Mouse (Mus musculus): ENCODE measurements at regions not wholly inside any gene's neighbourhood (a gene's known extent, or its start where the extent isn't known, plus 50 kb on each side); places are given as distances from the start of the nearest gene placed in this dataset.

GRCm38 (mm10) chr11:79881812-79882211, 80.4 kb downstream of the Utp6 start:
- Histone ChIP-seq H3K4me2 (ENCODE audit: low read length) (no peak overlapping the region), H3K4me3 (ENCODE audit: control insufficient read depth in 1 of 2, insufficient read depth in 1 of 2, low read depth in 1 of 2, low read length in 2 of 2) (no peak overlapping the region), H3K9me3 (ENCODE audit: control insufficient read depth, low read length) (no peaks in the 10 kb centered on the region), H3K9ac (ENCODE audit: low read length) (no peak overlapping the region), H3K27me3 (ENCODE audit: control insufficient read depth, insufficient read depth, low read length) (no peaks in the 10 kb centered on the region), H3K4me1 (ENCODE audit: control insufficient read depth in 2 of 2, insufficient read depth in 2 of 2, low read length in 2 of 2) (peaks cover 0 to 2% of the 10 kb centered on the region in 2 experiments; a peak in 1 of 4 replicates), H3K27ac (replicated peaks in 1 of 2; ENCODE audit: control insufficient read depth in 1 of 2, insufficient read depth in 1 of 2, low read depth in 2 of 2, low read length in 2 of 2) (no peak overlapping the region), H3K36me3 (ENCODE audit: control insufficient read depth, insufficient read depth, low read length) (no peaks in the 10 kb centered on the region)
- ATAC-seq (ENCODE audit: insufficient number of reproducible peaks, insufficient read depth, low FRiP score, low read depth): no peak
- WGBS: 74% methylated on average over 4 of the region's 4 CpGs

- H3K27me3 ChIP-seq (ENCODE audit: control insufficient read depth, insufficient read depth, low read length): no peaks in the 10 kb centered on the region
- no peaks in the 10 kb centered on the region for H3K36me3 ChIP-seq (ENCODE audit: control insufficient read depth, insufficient read depth, low read length)
- H3K4me2 ChIP-seq (ENCODE audit: low read length): no peak overlapping the region
- H3K27ac ChIP-seq (replicated peaks in 1 of 2; ENCODE audit: control insufficient read depth in 1 of 2, insufficient read depth in 1 of 2, low read depth in 2 of 2, low read length in 2 of 2): no peak overlapping the region
- no peaks in the 10 kb centered on the region for H3K9me3 ChIP-seq (ENCODE audit: control insufficient read depth, low read length)
- 67% methylated on average over 7 of the region's 7 CpGs for WGBS
- peaks cover 0 to 2% of the 10 kb centered on the region in 2 experiments; a peak in 1 of 4 replicates for H3K4me1 ChIP-seq (ENCODE audit: control insufficient read depth in 2 of 2, insufficient read depth in 2 of 2, low read length in 2 of 2)
- no peak overlapping the region for H3K9ac ChIP-seq (ENCODE audit: low read length)
- H3K4me3 ChIP-seq (ENCODE audit: control insufficient read depth in 1 of 2, insufficient read depth in 1 of 2, low read depth in 1 of 2, low read length in 2 of 2): no peak overlapping the region
- ATAC-seq (ENCODE audit: insufficient number of reproducible peaks, insufficient read depth, low FRiP score, low read depth): no peak
These were observed 84.1 kb downstream of the Utp6 start for GRCm38 (mm10) chr11:79878091-79878490.

GRCm38 (mm10) chr11:79877184-79877745, 84.9 kb downstream of the Utp6 start:
- no peak overlapping the region for H3K4me2 ChIP-seq (ENCODE audit: low read length)
- H3K9ac ChIP-seq (ENCODE audit: low read length): no peak overlapping the region
- H3K36me3 ChIP-seq (ENCODE audit: control insufficient read depth, insufficient read depth, low read length): no peaks in the 10 kb centered on the region
- 13% methylated on average over 2 of the region's 3 CpGs for WGBS
- ATAC-seq (ENCODE audit: insufficient number of reproducible peaks, insufficient read depth, low FRiP score, low read depth): no peak
- no peaks in the 10 kb centered on the region for H3K27me3 ChIP-seq (ENCODE audit: control insufficient read depth, insufficient read depth, low read length)
- H3K27ac ChIP-seq (replicated peaks in 1 of 2; ENCODE audit: control insufficient read depth in 1 of 2, insufficient read depth in 1 of 2, low read depth in 2 of 2, low read length in 2 of 2): no peak overlapping the region
- no peak overlapping the region for H3K4me3 ChIP-seq (ENCODE audit: control insufficient read depth in 1 of 2, insufficient read depth in 1 of 2, low read depth in 1 of 2, low read length in 2 of 2)
- peaks cover 0 to 2% of the 10 kb centered on the region in 2 experiments; a peak in 1 of 4 replicates for H3K4me1 ChIP-seq (ENCODE audit: control insufficient read depth in 2 of 2, insufficient read depth in 2 of 2, low read length in 2 of 2)
- no peaks in the 10 kb centered on the region for H3K9me3 ChIP-seq (ENCODE audit: control insufficient read depth, low read length)

GRCm38 (mm10) chr11:79871783-79872628, 90.2 kb downstream of the Utp6 start:
- no peak overlapping the region for H3K9ac ChIP-seq (ENCODE audit: low read length)
- no peak overlapping the region for H3K4me2 ChIP-seq (ENCODE audit: low read length)
- no peak overlapping the region for H3K27ac ChIP-seq (replicated peaks in 1 of 2; ENCODE audit: control insufficient read depth in 1 of 2, insufficient read depth in 1 of 2, low read depth in 2 of 2, low read length in 2 of 2)
- H3K36me3 ChIP-seq (ENCODE audit: control insufficient read depth, insufficient read depth, low read length): no peaks in the 10 kb centered on the region
- H3K4me3 ChIP-seq (ENCODE audit: control insufficient read depth in 1 of 2, insufficient read depth in 1 of 2, low read depth in 1 of 2, low read length in 2 of 2): no peak overlapping the region
- H3K27me3 ChIP-seq (ENCODE audit: control insufficient read depth, insufficient read depth, low read length): no peaks in the 10 kb centered on the region
- H3K4me1 ChIP-seq (ENCODE audit: control insufficient read depth in 2 of 2, insufficient read depth in 2 of 2, low read length in 2 of 2): peaks cover 0 to 7% of the 10 kb centered on the region in 2 experiments; a peak in 2 of 4 replicates
- 92% methylated on average over 10 of the region's 10 CpGs for WGBS
- no peaks in the 10 kb centered on the region for H3K9me3 ChIP-seq (ENCODE audit: control insufficient read depth, low read length)
- no peak for ATAC-seq (ENCODE audit: insufficient number of reproducible peaks, insufficient read depth, low FRiP score, low read depth)

- no peak for ATAC-seq (ENCODE audit: insufficient number of reproducible peaks, insufficient read depth, low FRiP score, low read depth)
- no peak overlapping the region for H3K27ac ChIP-seq (replicated peaks in 1 of 2; ENCODE audit: control insufficient read depth in 1 of 2, insufficient read depth in 1 of 2, low read depth in 2 of 2, low read length in 2 of 2)
- H3K9me3 ChIP-seq (ENCODE audit: control insufficient read depth, low read length): no peaks in the 10 kb centered on the region
- H3K9ac ChIP-seq (ENCODE audit: low read length): no peak overlapping the region
- no peak overlapping the region for H3K4me3 ChIP-seq (ENCODE audit: control insufficient read depth in 1 of 2, insufficient read depth in 1 of 2, low read depth in 1 of 2, low read length in 2 of 2)
- no peaks in the 10 kb centered on the region for H3K36me3 ChIP-seq (ENCODE audit: control insufficient read depth, insufficient read depth, low read length)
- H3K4me1 ChIP-seq (ENCODE audit: control insufficient read depth in 2 of 2, insufficient read depth in 2 of 2, low read length in 2 of 2): peaks cover 0 to 7% of the 10 kb centered on the region in 2 experiments; a peak in 2 of 4 replicates
- 47% methylated on average over 5 of the region's 5 CpGs for WGBS
- H3K27me3 ChIP-seq (ENCODE audit: control insufficient read depth, insufficient read depth, low read length): no peaks in the 10 kb centered on the region
- no peak overlapping the region for H3K4me2 ChIP-seq (ENCODE audit: low read length)
These were observed 92.0 kb downstream of the Utp6 start for GRCm38 (mm10) chr11:79870189-79870588.

GRCm38 (mm10) chr11:79869009-79869408, 93.2 kb downstream of the Utp6 start:
- WGBS: 73% methylated on average over 5 of the region's 5 CpGs
- Histone ChIP-seq H3K4me2 (ENCODE audit: low read length) (no peak overlapping the region), H3K4me1 (ENCODE audit: control insufficient read depth in 2 of 2, insufficient read depth in 2 of 2, low read length in 2 of 2) (peaks cover 0 to 7% of the 10 kb centered on the region in 2 experiments; a peak in 2 of 4 replicates), H3K9me3 (ENCODE audit: control insufficient read depth, low read length) (no peaks in the 10 kb centered on the region), H3K27ac (replicated peaks in 1 of 2; ENCODE audit: control insufficient read depth in 1 of 2, insufficient read depth in 1 of 2, low read depth in 2 of 2, low read length in 2 of 2) (no peak overlapping the region), H3K9ac (ENCODE audit: low read length) (no peak overlapping the region), H3K36me3 (ENCODE audit: control insufficient read depth, insufficient read depth, low read length) (no peaks in the 10 kb centered on the region), H3K27me3 (ENCODE audit: control insufficient read depth, insufficient read depth, low read length) (no peaks in the 10 kb centered on the region), H3K4me3 (ENCODE audit: control insufficient read depth in 1 of 2, insufficient read depth in 1 of 2, low read depth in 1 of 2, low read length in 2 of 2) (no peak overlapping the region)
- ATAC-seq (ENCODE audit: insufficient number of reproducible peaks, insufficient read depth, low FRiP score, low read depth): no peak

- H3K9me3 ChIP-seq (ENCODE audit: control insufficient read depth, low read length): no peaks in the 10 kb centered on the region
- H3K4me1 ChIP-seq (ENCODE audit: control insufficient read depth in 2 of 2, insufficient read depth in 2 of 2, low read length in 2 of 2): peaks cover 10 to 14% of the 10 kb centered on the region in 2 experiments
- no peak for ATAC-seq (ENCODE audit: insufficient number of reproducible peaks, insufficient read depth, low FRiP score, low read depth)
- H3K27ac ChIP-seq (replicated peaks in 1 of 2; ENCODE audit: control insufficient read depth in 1 of 2, insufficient read depth in 1 of 2, low read depth in 2 of 2, low read length in 2 of 2): no peak overlapping the region
- H3K4me3 ChIP-seq (ENCODE audit: control insufficient read depth in 1 of 2, insufficient read depth in 1 of 2, low read depth in 1 of 2, low read length in 2 of 2): no peak overlapping the region
- H3K36me3 ChIP-seq (ENCODE audit: control insufficient read depth, insufficient read depth, low read length): no peaks in the 10 kb centered on the region
- H3K9ac ChIP-seq (ENCODE audit: low read length): no peak overlapping the region
- no peaks in the 10 kb centered on the region for H3K27me3 ChIP-seq (ENCODE audit: control insufficient read depth, insufficient read depth, low read length)
- WGBS: 66% methylated on average over 5 of the region's 5 CpGs
- no peak overlapping the region for H3K4me2 ChIP-seq (ENCODE audit: low read length)
These were observed 97.4 kb downstream of the Utp6 start for GRCm38 (mm10) chr11:79864836-79865235.

Data from heart, embryonic 14.5 days (tissue).